Mouse (Mus musculus) erythroblast, adult 5-6 weeks (primary cell): ENCODE measurements around the gene Clec1a. TPM values are rescaled to one million over a fixed set of nuclear protein-coding genes. Genes with fewer than 3 reads are reported as not detected.

ENCODE experiments used
- ATAC-seq: replicated peaks from 2 replicates; pipeline ENCODE4 v1.8.0; 2016; ENCODE audit warnings: moderate number of reproducible peaks, mild to moderate bottlenecking, moderate TSS enrichment, inconsistent platforms; ENCODE audit not compliant: poor library complexity, low FRiP score, severe bottlenecking
- total RNA-seq, 2 experiments: library from RNA; stranded (forward) in 1 of 2; stranded (reverse) in 1 of 2; fragments of 150-400 nt in 1 of 2; fragments of 200-764, 138-1000 nt in 1 of 2; gene quantifications; 2 replicates each; pipeline versions ENCODE4 v1.2.3 to v1.2.4; 2015 to 2017; ENCODE audit warnings: low replicate concordance in 2 of 2

Gene Clec1a
- total RNA-seq, 2 experiments from 2014 or later: 0.17 TPM; not detected in 1

DNA sequence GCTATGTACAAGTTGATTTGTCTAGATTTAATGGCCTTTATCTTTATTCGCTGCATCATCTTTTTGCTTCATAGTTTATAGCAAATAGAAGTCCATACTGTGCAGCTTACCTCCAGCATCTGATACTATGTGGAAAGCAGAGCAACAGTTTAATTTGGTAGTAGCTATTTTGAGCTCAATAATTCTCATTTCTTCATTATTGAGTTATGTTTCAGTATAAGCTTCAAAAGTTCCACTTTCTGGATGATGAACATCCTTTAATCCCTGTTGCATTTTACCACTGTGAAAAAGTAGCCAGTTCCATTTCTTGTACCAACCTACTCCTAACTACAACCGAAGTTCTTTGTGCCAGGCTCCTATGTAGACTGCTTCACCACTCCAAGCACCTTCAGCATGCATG, 43.2 kb downstream of the Clec1a start, which contains the start of gene Clec9a:
Gene Clec9a (plus strand): TSS at position 301 of the 400 bp plus-strand sequence.
- no peak for ATAC-seq

DNA sequence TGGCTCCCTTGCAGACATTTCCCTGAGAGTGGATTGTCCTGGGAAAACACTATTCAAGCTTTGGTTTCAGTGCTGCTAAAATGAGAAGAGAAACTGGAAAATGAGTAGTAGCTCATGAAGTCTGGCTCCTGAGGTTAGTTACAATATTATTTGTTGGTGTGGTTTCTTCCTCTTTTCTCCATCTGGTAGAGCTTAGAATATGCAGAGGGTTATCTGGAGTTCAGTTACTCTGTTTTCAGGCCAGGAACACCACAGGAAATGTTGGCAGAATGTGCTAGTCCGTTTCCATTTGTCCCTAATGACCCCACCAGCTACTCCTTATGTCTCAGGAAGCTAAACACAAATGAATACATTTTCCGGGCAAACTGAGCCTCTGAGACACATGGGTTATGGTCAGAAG, 44.5 kb downstream of the Clec1a start:
- ATAC-seq: no peak

DNA sequence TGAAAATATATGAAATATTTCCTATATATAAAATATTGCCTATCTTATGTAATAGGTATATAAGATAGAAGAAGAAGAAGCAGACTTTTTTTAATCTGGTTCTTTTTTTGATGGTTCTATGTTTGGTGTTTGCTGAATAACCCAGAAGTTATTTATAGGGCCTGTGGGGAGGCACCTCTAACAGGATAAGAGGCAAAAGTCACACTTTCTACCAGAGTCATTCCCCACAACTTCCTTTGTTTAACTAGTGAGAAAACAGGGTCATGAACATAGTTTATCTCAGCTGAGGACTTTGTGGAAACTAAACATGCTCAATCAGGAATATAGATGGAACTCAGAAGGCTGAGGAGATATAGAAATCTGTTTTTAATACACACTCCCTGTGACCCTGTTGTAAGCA, 45.8 kb downstream of the Clec1a start:
- no peak for ATAC-seq

DNA sequence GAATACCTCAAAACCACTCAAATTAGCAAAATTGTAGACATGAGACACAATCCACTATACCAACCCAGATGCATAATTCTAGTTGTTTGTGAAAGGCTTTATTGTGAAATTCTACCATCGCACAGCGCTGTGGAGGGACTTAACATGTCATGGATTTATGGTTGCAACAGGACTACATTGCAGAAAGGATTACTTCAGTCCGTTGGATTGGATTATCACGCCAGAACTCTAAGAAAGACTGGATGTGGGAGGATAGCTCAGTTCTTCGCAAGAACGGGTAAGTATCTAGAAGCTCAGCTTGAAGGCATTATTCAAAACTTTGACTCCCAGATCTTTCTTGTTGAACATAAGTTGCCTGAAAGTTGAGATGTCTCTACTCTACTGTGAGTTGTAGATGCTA, 48.4 kb downstream of the Clec1a start:
- no peak for ATAC-seq

DNA sequence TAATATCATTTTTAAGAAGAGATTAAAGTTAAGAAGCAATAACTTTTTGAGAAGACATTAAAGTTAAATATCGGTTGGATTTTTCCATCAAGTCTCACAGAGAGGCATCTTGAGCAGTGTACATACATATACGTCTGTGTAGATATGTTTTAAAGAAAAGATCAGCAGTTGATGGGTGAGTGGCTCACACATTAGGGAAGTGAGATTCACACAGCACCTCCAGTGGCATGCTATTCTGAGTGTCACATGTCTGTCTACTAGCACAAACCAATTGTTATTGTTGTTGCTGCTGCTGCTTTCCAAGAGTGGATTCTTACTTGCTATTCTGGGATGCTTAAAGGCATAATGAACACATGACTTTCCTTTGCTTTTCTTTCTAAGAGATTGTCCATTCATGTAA, 49.4 kb downstream of the Clec1a start:
- no peak for ATAC-seq

DNA sequence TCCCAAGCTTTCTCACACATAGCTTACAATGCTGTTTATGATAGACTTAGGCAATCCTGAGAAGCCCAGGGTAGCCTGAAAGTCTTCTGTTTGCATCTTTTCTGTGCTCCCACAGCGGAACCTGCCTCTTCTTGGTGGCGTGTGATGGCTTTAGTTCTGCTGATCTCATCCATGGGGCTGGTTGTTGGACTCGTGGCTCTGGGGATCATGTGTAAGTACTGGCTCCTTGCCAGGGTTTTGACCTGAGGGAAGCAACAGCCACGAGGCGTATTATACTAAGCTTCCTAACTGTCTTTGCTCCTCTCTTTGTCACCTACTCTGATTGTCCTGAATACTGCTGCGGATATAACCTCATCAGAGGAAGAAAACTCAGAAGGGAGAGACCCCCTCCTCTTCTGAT, 51.9 kb downstream of the Clec1a start:
- peak; percentile 35; the same call in 1 of the 2 replicates for ATAC-seq

DNA sequence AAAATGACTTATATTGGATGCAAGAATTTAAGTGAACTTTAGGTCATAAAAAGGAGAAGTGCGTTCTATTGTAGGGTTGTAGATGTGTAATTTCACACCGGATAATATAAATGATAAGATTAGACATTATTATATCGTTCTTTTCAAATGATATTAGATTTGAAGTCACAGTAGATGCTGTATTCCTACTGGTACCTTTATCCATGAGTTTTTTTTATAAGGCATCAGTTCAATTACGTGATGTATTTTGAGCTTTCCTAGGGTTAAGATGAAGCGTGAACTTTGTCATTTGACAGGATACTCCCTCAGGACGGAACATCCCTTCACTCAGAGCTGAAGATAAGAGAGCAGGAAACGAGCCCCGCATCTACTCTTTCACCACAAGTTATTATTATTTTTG, 54.8 kb downstream of the Clec1a start, which contains the start of gene Clec1b:
Gene Clec1b (plus strand): TSS at position 301 of the 400 bp plus-strand sequence.
- no peak for ATAC-seq

DNA sequence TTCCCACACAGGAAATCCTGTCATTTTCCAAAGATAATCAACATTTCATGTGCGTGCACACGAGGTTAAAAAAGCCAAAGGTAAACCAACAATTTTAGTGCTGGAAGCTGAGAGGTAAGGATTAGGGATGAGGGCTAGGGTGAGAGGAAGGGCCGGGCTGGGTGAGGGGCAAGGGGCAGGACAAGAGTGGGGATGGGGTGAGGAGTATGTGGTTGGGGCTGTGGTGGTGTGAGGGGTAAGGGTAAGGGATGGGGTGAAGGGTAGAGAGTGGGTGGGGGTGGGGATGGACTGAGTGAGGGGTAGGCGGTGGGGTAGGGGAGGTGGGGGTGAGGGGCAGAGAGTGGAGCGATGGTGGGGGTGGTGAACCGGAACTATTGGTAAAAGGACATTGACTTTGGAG, 58.1 kb downstream of the Clec1a start:
- no peak for ATAC-seq

DNA sequence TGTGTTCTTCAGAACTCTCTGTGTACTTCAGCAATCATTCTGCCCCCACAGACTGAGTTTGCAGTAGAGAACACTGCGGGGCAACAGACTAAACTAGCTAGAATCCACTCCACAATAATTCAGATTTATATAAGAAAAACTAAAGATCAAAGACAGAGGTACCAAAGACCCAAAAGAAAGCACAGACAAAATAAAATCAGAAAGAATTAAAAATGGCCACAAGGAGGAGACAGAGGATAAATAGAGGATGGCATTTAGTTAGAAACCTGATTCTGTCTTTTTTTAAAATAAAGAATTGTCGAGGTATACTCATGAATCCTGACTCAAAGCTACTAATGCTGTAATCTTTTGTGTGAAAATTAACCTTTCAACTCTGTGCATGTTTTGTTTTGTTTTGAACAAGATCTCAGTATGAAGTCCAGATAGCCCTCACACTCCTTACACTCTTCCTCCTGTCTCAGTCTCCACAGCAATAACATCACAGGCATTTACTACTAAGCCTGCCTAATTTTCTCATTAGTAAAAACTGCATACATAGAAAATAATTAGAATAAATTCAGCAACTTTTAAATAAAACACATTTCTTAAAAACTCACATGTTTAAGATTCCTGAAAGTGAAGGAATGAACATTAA, 58.6 kb downstream of the Clec1a start:
- no peak for ATAC-seq

DNA sequence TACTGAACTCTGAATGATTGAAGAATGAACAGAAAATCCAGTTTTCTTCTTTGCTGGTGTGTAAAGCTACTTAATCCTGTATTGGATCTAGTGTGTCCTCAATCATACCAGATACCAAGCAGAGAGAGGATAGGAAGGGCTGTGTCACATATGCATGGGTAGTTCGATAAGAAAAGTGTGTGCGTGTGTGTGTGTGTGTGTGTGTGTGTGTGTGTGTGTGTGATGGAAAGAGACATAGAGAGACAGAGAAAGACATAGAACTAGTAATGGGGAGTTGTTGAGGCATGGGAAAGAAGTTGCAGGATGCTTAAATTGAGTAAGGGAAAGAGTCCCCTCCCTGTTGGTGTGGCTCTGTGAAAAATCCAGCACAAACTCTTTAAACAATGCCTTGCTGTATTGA, 66.0 kb downstream of the Clec1a start, which contains the start of gene Clec12b:
Gene Clec12b (minus strand): TSS at position 101 of the 400 bp plus-strand sequence.
- no peak for ATAC-seq

DNA sequence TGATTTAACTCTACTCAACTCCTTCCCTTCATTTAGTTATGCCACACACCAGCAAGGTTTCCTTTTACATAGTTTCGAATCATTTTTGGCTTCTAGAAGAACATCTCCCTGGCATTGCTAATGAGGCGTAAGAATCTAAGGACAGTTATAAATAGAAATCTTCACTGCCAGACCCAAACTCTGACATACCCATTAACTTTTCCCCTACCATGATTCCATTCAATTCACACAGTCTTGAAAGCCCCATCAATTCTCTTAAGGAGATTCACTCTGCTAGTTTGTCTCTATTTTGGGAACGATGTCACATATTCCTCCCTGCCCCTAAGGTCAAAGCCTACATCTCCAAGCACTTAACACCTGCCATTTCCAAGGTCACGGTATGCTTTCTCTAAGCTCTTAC, 66.8 kb downstream of the Clec1a start:
- ATAC-seq: no peak

DNA sequence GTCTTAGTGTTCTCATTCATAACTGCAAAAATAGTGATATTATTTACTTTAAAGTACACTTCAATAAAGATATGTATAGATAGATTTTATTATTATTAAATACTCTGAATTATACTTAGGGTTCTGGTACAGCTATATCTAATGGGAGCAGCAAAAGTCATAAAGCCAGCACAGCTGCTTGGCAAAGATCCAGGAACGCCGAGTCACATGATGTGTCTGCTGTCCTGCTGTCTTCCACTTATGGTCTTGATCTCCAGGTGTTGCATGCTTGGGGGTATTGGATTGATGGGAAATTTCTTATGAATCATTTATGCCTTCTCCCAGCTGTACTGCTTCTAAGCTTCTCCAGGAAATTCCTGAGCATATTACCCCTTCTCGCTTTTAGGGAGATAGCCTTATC, 68.3 kb downstream of the Clec1a start:
- ATAC-seq: no peak

DNA sequence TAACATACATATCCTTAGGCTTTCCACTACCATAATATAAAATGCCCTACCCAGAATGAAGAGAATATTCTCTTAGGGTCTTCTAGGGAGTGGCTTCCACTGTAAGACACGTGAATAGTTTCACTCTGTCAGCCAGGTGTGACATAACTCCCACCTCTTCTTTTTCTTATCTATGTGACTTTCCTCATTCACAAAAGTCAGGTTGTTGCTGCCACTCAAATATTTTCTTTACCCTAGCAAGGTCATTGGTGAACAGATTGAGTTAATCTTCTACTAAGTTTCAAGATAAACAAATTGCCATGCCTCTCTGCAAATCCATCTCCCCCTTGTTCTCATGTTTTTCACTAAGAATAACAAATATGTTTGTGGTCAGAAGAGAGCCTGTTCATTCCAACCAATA, 70.1 kb downstream of the Clec1a start:
- no peak for ATAC-seq

DNA sequence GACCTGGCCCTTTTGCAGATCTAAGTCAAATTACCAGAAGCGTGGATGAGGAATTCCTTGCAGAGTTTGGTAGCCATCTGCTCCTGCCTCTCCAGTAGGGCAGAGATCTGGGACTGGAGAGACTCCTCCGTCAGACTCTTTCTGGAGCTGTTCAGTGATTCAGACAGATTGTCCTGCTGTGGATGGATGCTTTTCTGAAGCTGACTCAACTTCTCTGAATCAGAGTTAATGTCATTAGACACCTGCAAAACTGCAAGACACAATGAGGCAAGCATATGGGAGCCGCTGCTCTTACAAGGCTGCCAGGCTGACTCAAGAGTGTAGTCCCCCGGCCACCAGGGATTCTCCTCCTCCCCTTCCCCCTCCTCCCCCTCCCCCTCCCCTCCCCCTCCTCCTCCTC, 71.3 kb downstream of the Clec1a start:
- no peak for ATAC-seq

DNA sequence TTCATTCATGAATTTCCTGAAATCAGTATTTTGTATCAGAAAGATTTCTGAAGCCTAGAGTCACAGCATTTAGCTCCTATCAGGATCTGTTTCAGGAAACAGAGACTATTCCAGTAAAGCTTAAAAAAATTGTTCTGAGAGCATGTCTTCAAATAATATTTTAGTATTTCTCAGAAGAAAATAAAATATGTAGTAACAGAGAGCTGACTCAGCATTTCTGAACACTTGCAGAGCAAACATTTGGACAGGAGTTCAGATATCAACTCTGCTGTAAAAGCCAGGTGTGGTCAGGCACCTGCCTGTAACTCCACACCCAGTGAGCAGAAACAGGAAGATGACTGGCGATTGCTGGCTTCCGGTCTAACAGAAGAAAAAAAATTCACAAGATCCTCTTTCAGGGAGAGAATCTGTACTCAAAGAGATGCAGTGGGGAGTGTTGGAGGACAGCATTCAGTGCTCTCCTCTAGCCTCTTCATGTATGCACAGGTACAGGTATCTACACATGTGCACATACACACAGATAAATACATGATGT, 76.8 kb downstream of the Clec1a start:
- no peak for ATAC-seq

Other genes starting within 250 kb of the Clec1a start
- 4.2 and 17.3 TPM in 2 replicates for gene Cd69, start 176.6 kb downstream of the Clec1a start, total RNA-seq (2015; ENCODE audit: low replicate concordance)
- gene Cd69, start 176.6 kb downstream of the Clec1a start, total RNA-seq (2017; ENCODE audit: low replicate concordance): 2.6 and 3.7 TPM in 2 replicates
- gene 4922502D21Rik, start 120.2 kb downstream of the Clec1a start, total RNA-seq (2015; ENCODE audit: low replicate concordance): not detected in 2 replicates
- gene 4922502D21Rik, start 120.2 kb downstream of the Clec1a start, total RNA-seq (2017; ENCODE audit: low replicate concordance): not detected in 2 replicates
- 153 and 181 TPM in 2 replicates for gene Clec12a, start 109.3 kb downstream of the Clec1a start, total RNA-seq (2015; ENCODE audit: low replicate concordance)
- 93.7 and 116 TPM in 2 replicates for gene Clec12a, start 109.3 kb downstream of the Clec1a start, total RNA-seq (2017; ENCODE audit: low replicate concordance)
- gene Clec12b, start 66.1 kb downstream of the Clec1a start, total RNA-seq (2015; ENCODE audit: low replicate concordance): not detected in 2 replicates
- not detected in 2 replicates for gene Clec12b, start 66.1 kb downstream of the Clec1a start, total RNA-seq (2017; ENCODE audit: low replicate concordance)
- 8.6 TPM in 1 of 2 replicates, not detected in the other for gene Clec1b, start 54.7 kb downstream of the Clec1a start, total RNA-seq (2015; ENCODE audit: low replicate concordance)
- 0.56 and 4.3 TPM in 2 replicates for gene Clec1b, start 54.7 kb downstream of the Clec1a start, total RNA-seq (2017; ENCODE audit: low replicate concordance)
- 0.63 TPM in 1 of 2 replicates, not detected in the other for gene Clec9a, start 43.1 kb downstream of the Clec1a start, total RNA-seq (2015; ENCODE audit: low replicate concordance)
- 2.0 and 6.6 TPM in 2 replicates for gene Clec9a, start 43.1 kb downstream of the Clec1a start, total RNA-seq (2017; ENCODE audit: low replicate concordance)
- gene Olr1, start 55.2 kb upstream of the Clec1a start, total RNA-seq (2015; ENCODE audit: low replicate concordance): 6.9 and 13.8 TPM in 2 replicates
- 10.0 and 12.6 TPM in 2 replicates for gene Olr1, start 55.2 kb upstream of the Clec1a start, total RNA-seq (2017; ENCODE audit: low replicate concordance)
- gene Tmem52b, start 60.6 kb upstream of the Clec1a start, total RNA-seq (2015; ENCODE audit: low replicate concordance): not detected in 2 replicates
- gene Tmem52b, start 60.6 kb upstream of the Clec1a start, total RNA-seq (2017; ENCODE audit: low replicate concordance): not detected in 2 replicates
- gene Gabarapl1, start 81.2 kb upstream of the Clec1a start, total RNA-seq (2015; ENCODE audit: low replicate concordance): 14.0 and 22.6 TPM in 2 replicates
- gene Gabarapl1, start 81.2 kb upstream of the Clec1a start, total RNA-seq (2017; ENCODE audit: low replicate concordance): 31.4 and 36.7 TPM in 2 replicates
- gene Klre1, start 125.9 kb upstream of the Clec1a start, total RNA-seq (2015; ENCODE audit: low replicate concordance): not detected in 2 replicates
- gene Klre1, start 125.9 kb upstream of the Clec1a start, total RNA-seq (2017; ENCODE audit: low replicate concordance): 1.1 TPM in 1 of 2 replicates, not detected in the other
- not detected in 2 replicates for gene Klrd1, start 139.8 kb upstream of the Clec1a start, total RNA-seq (2015; ENCODE audit: low replicate concordance)
- gene Klrd1, start 139.8 kb upstream of the Clec1a start, total RNA-seq (2017; ENCODE audit: low replicate concordance): 2.4 TPM in 1 of 2 replicates, not detected in the other
- 1.7 and 2.9 TPM in 2 replicates for gene Klrk1, start 171.9 kb upstream of the Clec1a start, total RNA-seq (2015; ENCODE audit: low replicate concordance)
- gene Klrk1, start 171.9 kb upstream of the Clec1a start, total RNA-seq (2017; ENCODE audit: low replicate concordance): 3.4 and 6.6 TPM in 2 replicates
- not detected in 2 replicates for gene Klrc3, start 191.3 kb upstream of the Clec1a start, total RNA-seq (2015; ENCODE audit: low replicate concordance)
- not detected in 2 replicates for gene Klrc3, start 191.3 kb upstream of the Clec1a start, total RNA-seq (2017; ENCODE audit: low replicate concordance)
- 1.0 TPM in 1 of 2 replicates, not detected in the other for gene Klrc2, start 208.7 kb upstream of the Clec1a start, total RNA-seq (2015; ENCODE audit: low replicate concordance)
- gene Klrc2, start 208.7 kb upstream of the Clec1a start, total RNA-seq (2017; ENCODE audit: low replicate concordance): 0.42 and 1.3 TPM in 2 replicates
- 0.63 TPM in 1 of 2 replicates, not detected in the other for gene Klrc1, start 227.0 kb upstream of the Clec1a start, total RNA-seq (2015; ENCODE audit: low replicate concordance)
- gene Klrc1, start 227.0 kb upstream of the Clec1a start, total RNA-seq (2017; ENCODE audit: low replicate concordance): 2.2 and 3.1 TPM in 2 replicates